Mouse (Mus musculus): Measurements from ENCODE around the gene Kif5a.

The Kif5a gene

GRCm38 (mm10) chr10:127189116-127189650 lies 74.0 kb downstream of the Kif5a start:
- peak; percentile 55 for DNase-seq

GRCm38 (mm10) chr10:127188465-127189115 lies 74.6 kb downstream of the Kif5a start:
- DNase-seq: peak; percentile 70

GRCm38 (mm10) chr10:127188079-127188453 lies 75.1 kb downstream of the Kif5a start:
- DNase-seq: no peak

- peak; percentile 54 for DNase-seq
Observed at GRCm38 (mm10) chr10:127187371-127188078, 75.6 kb downstream of the Kif5a start.

- no peak for DNase-seq
Observed at GRCm38 (mm10) chr10:127186451-127186850, 76.7 kb downstream of the Kif5a start.

GRCm38 (mm10) chr10:127185506-127185905 lies 77.6 kb downstream of the Kif5a start:
- no peak for DNase-seq

GRCm38 (mm10) chr10:127185101-127185500 lies 78.0 kb downstream of the Kif5a start:
- DNase-seq: no peak

- no peak for DNase-seq
Observed at GRCm38 (mm10) chr10:127183759-127184158, 79.4 kb downstream of the Kif5a start.

GRCm38 (mm10) chr10:127182624-127183023 lies 80.5 kb downstream of the Kif5a start:
- DNase-seq: no peak

- no peak for DNase-seq
Observed at GRCm38 (mm10) chr10:127181566-127181965, 81.6 kb downstream of the Kif5a start.

- no peak for DNase-seq
Observed at GRCm38 (mm10) chr10:127180695-127181047, 82.5 kb downstream of the Kif5a start.

GRCm38 (mm10) chr10:127179871-127180694 lies 83.1 kb downstream of the Kif5a start, which contains the start of gene Slc26a10:
Gene Slc26a10, minus strand, starts transcription at chr10:127180645.
- no peak for DNase-seq

- no peak for DNase-seq
Observed at GRCm38 (mm10) chr10:127178286-127179027, 84.7 kb downstream of the Kif5a start.

GRCm38 (mm10) chr10:127177719-127178118 lies 85.4 kb downstream of the Kif5a start:
- DNase-seq: peak; percentile 74

- DNase-seq: peak; percentile 11
Observed at GRCm38 (mm10) chr10:127177235-127177634, 85.9 kb downstream of the Kif5a start.

- DNase-seq: no peak
Observed at GRCm38 (mm10) chr10:127176756-127177155, 86.4 kb downstream of the Kif5a start.

- no peak for DNase-seq
Observed at GRCm38 (mm10) chr10:127176228-127176627, 86.9 kb downstream of the Kif5a start.

All from cerebellum, adult 11 months (tissue).